Mouse (Mus musculus): Measurements from ENCODE around the gene Sntg2.
A peak's percentile ranks its signal among the peaks of the same experiment; 100 is the strongest.

Gene Sntg2

GRCm38 (mm10) chr12:30200621-30201020, 172.6 kb downstream of the Sntg2 start:
- DNase-seq = no peak

GRCm38 (mm10) chr12:30199735-30200134, 173.4 kb downstream of the Sntg2 start:
- peak; percentile 48 for DNase-seq

GRCm38 (mm10) chr12:30198250-30198649, 174.9 kb downstream of the Sntg2 start:
- no peak for DNase-seq

DNA sequence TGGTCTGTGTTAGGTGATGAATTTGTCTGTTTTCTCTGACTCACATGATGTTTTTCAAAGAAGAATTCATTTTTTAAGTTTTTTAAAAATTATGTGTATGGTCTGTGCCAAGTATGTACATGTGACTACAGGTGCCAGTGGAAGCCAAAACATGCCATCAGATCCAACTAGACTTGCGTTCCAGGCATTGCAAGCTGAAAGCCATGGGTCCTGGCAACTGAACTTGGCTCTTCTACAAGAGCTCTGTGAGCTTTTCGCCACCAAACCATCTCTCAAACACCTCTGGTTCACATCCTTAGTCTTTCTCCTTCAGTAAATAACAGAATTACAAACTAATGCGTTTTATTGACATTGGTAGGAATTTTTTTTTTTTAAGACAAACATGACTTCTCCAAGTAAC, 191.5 kb downstream of the Sntg2 start:
- DNase-seq = no peak

DNA sequence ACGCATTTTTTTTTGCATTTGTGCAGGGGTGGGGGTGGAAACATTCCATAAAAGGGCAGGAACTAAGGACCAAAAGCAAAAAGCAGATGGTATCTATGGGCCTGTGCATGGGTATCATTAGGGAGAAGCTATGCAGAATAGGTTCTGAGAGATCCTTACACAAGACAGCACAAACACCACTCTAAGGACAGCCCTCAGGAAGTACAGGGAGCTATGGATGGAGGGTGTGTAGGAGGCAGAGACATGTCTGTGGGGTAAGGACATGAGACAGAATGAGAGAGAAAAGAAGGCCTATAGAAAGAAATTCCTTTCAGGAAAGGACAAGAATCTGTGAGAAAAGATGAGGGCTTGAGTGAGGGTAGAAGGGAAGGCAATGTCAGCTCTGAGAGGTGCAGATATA, 193.6 kb downstream of the Sntg2 start:
- no peak for DNase-seq

DNA sequence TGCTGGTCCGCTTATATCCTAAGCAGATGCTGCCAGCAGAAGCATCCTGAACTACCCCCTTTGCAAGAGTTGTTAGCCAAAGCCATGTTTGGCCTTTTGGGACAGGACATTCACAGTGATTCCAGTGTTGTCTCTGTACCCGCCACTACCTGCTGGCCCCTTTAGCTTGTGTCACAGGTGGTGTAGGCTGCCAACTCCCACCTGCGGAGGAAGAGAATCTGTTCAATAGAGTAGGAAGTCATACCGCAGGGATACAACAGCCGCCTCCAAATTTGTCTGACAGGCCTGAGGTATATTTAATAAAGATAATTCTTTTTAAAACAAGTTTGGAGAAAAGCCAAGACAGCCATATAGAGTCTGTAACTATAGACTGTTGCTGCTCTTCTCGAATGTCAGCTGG, 195.2 kb downstream of the Sntg2 start:
- DNase-seq = no peak

GRCm38 (mm10) chr12:30177529-30177928, 195.6 kb downstream of the Sntg2 start:
- no peak for DNase-seq

DNA sequence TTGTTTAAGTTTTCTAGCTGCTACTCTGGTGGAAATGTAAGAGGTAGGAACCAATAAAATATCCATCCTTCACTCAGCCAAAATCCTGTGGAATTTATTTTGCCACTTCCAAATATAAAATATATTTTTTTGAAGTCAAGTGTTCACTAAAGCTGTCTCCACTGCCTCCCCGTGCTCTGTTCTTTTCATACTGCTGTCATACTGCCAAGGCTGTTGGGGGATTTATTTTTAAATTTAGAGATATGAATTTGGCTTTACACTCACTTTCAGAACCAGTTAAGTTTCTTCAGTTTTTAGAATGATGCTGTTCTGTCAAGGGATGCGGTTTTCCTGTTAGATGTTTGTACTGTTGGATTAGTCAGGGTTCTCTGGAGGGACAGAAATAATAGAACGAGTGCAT, 204.7 kb downstream of the Sntg2 start:
- no peak for DNase-seq

- DNase-seq = no peak
Measured at GRCm38 (mm10) chr12:30164538-30164937, 208.6 kb downstream of the Sntg2 start.

- no peak for DNase-seq
Measured at GRCm38 (mm10) chr12:30164005-30164404, 209.2 kb downstream of the Sntg2 start.

DNA sequence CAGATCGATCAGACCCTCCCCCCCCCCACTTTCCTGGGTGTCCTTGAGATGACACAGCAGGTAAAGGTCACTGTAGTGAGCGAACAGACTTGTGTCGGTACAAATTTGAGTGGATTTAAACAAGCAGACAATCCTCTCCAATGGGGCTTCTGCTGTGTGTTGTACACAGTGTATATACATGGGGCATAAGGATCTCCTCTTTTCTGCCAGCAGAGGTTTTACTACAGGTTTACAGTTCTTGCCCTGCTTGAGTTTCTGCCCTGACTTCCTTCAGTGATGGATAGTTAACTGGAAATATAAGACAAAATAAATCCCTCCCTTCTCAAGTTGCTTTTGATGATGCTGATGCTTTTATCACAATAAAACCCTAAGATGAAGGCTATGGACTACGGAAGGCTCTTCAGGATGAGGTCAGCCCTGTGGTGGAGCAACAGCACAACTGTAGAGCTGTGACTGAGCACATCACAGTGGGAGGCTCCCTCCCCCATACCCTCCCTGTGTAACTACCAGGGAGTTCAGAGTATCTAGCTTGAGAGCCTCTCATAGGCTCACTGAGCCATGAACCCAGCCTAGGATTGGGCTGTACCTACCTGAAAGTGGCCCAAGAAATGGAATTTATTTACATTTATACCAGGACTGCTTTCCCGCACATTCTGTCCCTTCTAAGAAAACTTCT, 211.3 kb downstream of the Sntg2 start:
- DNase-seq = no peak

GRCm38 (mm10) chr12:30160475-30160874, 212.7 kb downstream of the Sntg2 start:
- DNase-seq = peak; percentile 41

GRCm38 (mm10) chr12:30159788-30160187, 213.4 kb downstream of the Sntg2 start:
- DNase-seq = no peak

DNA sequence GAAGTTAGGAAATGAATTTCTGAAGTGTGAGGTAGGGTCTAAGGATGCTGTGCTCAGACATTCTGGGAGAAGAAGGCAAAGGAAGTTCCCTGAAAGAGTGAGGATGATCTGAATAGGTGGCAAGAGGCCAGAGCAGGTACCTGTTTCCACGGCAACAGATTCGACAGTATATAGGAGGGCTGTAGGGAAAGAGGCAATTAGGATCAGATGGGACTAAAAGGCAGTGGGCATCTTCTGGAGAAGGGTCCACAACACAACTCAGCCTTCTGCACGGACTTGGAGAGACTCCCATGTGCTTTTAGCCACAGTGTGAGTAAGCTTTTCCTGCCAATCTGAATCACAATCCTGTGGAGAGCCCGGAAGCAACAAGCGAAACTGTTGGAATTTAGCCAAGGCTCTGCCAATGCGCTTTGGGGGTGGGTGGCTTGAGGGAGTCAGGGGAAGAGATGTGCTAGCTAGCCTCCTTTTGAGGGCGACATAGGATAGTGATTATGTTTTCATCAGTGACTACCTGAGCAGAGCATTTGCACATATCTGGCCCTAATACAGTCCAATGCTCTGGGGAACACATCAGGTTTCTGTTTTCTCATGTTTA, 219.0 kb downstream of the Sntg2 start:
- no peak for DNase-seq

GRCm38 (mm10) chr12:30142085-30142484, 231.1 kb downstream of the Sntg2 start:
- DNase-seq = peak; percentile 50

GRCm38 (mm10) chr12:30132524-30132923, 240.7 kb downstream of the Sntg2 start, which contains the start of gene Tpo:
Tpo (minus strand) TSS chr12:30132624.
- DNase-seq = no peak

DNA sequence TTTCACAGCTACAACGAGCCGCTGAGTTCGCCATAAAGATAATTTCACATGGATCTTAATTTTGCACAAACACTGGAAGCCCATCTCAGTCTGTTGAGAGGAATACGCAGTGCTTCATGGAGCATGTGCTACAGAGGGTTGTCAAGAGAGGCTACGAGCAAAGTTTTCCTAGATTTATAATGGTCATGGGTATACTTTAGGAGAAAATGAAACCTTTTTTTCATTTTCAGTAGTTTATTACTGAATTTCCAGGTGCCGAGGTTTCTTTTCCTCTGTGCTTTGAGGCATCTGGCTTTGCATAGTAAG, 243.8 kb downstream of the Sntg2 start:
- DNase-seq = no peak

DNA sequence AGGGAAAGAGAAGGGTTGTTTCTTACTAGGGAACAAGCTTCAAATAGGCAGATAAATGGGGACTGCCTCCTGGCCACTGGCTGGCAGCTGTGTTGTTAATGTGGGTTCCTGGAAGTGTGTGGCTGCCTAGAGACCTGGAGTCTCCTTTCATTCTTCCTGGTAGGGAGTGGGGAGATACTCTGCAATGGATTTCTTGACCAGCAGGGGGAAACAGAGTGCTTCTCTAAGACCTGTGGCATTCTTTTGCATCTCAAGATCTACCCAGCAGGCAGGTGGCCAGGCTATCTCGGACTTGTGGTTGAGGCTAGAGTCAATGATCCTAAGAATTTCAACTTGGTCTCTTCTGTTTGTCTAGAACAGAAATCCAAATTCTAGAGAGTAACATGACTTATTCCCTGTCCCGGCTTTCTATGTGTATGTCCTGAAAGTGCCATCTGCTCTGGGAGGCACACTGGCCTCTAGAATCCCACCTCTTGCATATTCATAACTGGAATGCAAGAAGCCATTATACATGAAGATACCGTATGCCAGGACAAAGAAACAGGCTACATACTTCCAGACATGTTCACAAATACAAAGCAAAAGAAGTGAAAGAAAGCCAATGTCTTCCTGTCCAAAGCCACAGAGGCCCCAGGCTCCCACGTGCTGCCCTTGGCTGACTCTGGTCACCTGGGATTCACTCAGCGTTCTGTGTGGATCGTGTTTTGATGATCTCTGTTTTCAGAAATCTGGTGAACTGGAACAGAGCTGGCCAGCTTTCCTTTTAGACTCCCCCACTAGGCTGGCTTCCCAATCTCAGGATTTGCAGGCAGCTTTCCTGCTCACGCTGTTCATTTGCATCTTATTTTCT, 244.4 kb downstream of the Sntg2 start:
- DNase-seq = peak; percentile 82

Data from kidney, postnatal 10 days (tissue).